Mouse (Mus musculus) embryo, embryonic 11 days (tissue): Measurements from ENCODE around the gene Ckap5.

Source experiments
- DNase-seq: peaks from one replicate; pipeline ENCODE4 v3.0.0-alpha.2; 2015

Ckap5 gene

GRCm38 (mm10) chr2:91628171-91628570, 101.6 kb downstream of the Ckap5 start:
- DNase-seq = no peak

- DNase-seq = no peak
These were observed 103.1 kb downstream of the Ckap5 start for GRCm38 (mm10) chr2:91629682-91630081.

- no peak for DNase-seq
These were observed 103.8 kb downstream of the Ckap5 start for GRCm38 (mm10) chr2:91630384-91630783.

- no peak for DNase-seq
These were observed 105.3 kb downstream of the Ckap5 start for GRCm38 (mm10) chr2:91631826-91632225.

GRCm38 (mm10) chr2:91632316-91632715, 105.8 kb downstream of the Ckap5 start:
- DNase-seq = no peak

- no peak for DNase-seq
These were observed 106.9 kb downstream of the Ckap5 start for GRCm38 (mm10) chr2:91633334-91633977.

GRCm38 (mm10) chr2:91634841-91635240, 108.3 kb downstream of the Ckap5 start:
- no peak for DNase-seq

- no peak for DNase-seq
These were observed 108.9 kb downstream of the Ckap5 start for GRCm38 (mm10) chr2:91635486-91635885.

- DNase-seq = no peak
These were observed 109.7 kb downstream of the Ckap5 start, which contains the start of gene F2 for GRCm38 (mm10) chr2:91636229-91636628. TSS of gene F2 (minus strand) at chr2:91636414.

- no peak for DNase-seq
These were observed 110.3 kb downstream of the Ckap5 start for GRCm38 (mm10) chr2:91636727-91637338.

GRCm38 (mm10) chr2:91638931-91639330, 112.4 kb downstream of the Ckap5 start:
- DNase-seq = no peak

- no peak for DNase-seq
These were observed 116.4 kb downstream of the Ckap5 start for GRCm38 (mm10) chr2:91642825-91643415.

- no peak for DNase-seq
These were observed 117.5 kb downstream of the Ckap5 start for GRCm38 (mm10) chr2:91644021-91644420.

GRCm38 (mm10) chr2:91645354-91645753, 118.8 kb downstream of the Ckap5 start:
- no peak for DNase-seq

- no peak for DNase-seq
These were observed 119.2 kb downstream of the Ckap5 start for GRCm38 (mm10) chr2:91645811-91646210.

GRCm38 (mm10) chr2:91646733-91647132, 120.2 kb downstream of the Ckap5 start:
- peak; percentile 72 for DNase-seq

- no peak for DNase-seq
These were observed 122.6 kb downstream of the Ckap5 start for GRCm38 (mm10) chr2:91649152-91649551.

- peak; percentile 99 for DNase-seq
These were observed 123.2 kb downstream of the Ckap5 start, which contains the start of the genes Zfp408 and Arhgap1 for GRCm38 (mm10) chr2:91649553-91650359. TSS of gene Zfp408 (minus strand) at chr2:91649791. TSS of gene Arhgap1 (plus strand) at chr2:91649860.

GRCm38 (mm10) chr2:91650360-91650995, 123.9 kb downstream of the Ckap5 start:
- DNase-seq = no peak

- no peak for DNase-seq
These were observed 125.1 kb downstream of the Ckap5 start for GRCm38 (mm10) chr2:91651458-91652258.

- DNase-seq = peak; percentile 19
These were observed 126.3 kb downstream of the Ckap5 start for GRCm38 (mm10) chr2:91652863-91653262.

GRCm38 (mm10) chr2:91655388-91655787, 128.8 kb downstream of the Ckap5 start:
- DNase-seq = no peak
